12 mouse cellular contexts compared by ENCODE assay signal in the genomic region with DNA sequence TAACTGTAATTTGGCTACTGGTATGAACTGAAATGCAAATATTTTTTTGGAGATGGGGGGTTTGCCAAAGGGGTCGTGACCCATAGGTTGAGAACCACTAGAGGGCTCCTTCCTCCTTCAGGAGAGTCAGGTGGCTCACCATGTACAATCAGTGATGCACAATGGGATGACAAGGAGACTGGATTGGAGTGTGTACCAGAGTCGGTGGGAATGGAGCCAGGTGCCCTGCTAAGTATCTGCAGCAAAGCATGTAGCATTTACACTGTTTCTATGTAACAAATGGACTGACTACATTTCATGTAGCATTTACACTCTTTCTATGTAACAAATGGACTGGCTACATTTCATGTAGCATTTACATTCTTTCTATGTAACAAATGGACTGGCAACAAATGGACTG.
"Had no signal": no experiment of that assay in that cellular context is flagged by ENCODE, and none has a peak within 500 bp of the region (broad histone marks: within the 10 kb centered on the region; RNA-seq: fewer than 3 reads in every experiment).

No protein-coding gene starts in this region.

- H3K27me3 ChIP-seq: kidney, embryonic 15.5 days; limb, embryonic 12.5 days; liver, embryonic 13.5 days; midbrain, embryonic 12.5 days; neural tube, embryonic 13.5 days had no signal

- H3K4me1 ChIP-seq: liver, embryonic 13.5 days; midbrain, embryonic 12.5 days had no signal

- H3K9me3 ChIP-seq: kidney, embryonic 15.5 days; liver, embryonic 13.5 days; midbrain, embryonic 12.5 days had no signal

- H3K9ac ChIP-seq: kidney, embryonic 15.5 days; limb, embryonic 12.5 days; liver, embryonic 13.5 days; liver, postnatal 0 days; midbrain, embryonic 12.5 days; neural tube, embryonic 13.5 days had no signal

- ATAC-seq: liver, postnatal 0 days; midbrain, embryonic 16.5 days had no signal

- H3K4me2 ChIP-seq: kidney, embryonic 15.5 days; limb, embryonic 12.5 days; liver, embryonic 13.5 days; midbrain, embryonic 12.5 days; neural tube, embryonic 13.5 days had no signal

- H3K4me3 ChIP-seq: kidney, embryonic 15.5 days; limb, embryonic 12.5 days; liver, embryonic 13.5 days; midbrain, embryonic 12.5 days; neural tube, embryonic 13.5 days had no signal

- DNase-seq: kidney, adult 2 months; kidney, postnatal 25 days; liver; liver, embryonic 13.5 days; liver, postnatal 0 days; right cerebral cortex, postnatal 25 days; thymus, postnatal 36 days had no signal

- H3K27ac ChIP-seq: kidney, embryonic 15.5 days; limb, embryonic 12.5 days; liver, embryonic 13.5 days; midbrain, embryonic 12.5 days; neural tube, embryonic 13.5 days had no signal
